Mouse (Mus musculus) testis, adult 2 months (tissue): Measurements from ENCODE around the gene Atp1a1. TPM values are rescaled to one million over a fixed set of nuclear protein-coding genes. Genes with fewer than 3 reads are reported as not detected.

Experiments
- H3K27ac ChIP-seq: fragments of 200-500 bp; 2 replicates; pipeline ENCODE4 v1.5.1; 2012; ENCODE audit warnings: low read depth, low read length; ENCODE audit not compliant: control insufficient read depth, insufficient read depth
- H3K27me3 ChIP-seq: fragments of 200-500 bp; 2 replicates; pipeline ENCODE4 v1.6.1; 2012; ENCODE audit warnings: mild to moderate bottlenecking, low read length, moderate library complexity; ENCODE audit not compliant: control insufficient read depth, insufficient read depth
- H3K36me3 ChIP-seq: fragments of 200-500 bp; 2 replicates; pipeline ENCODE4 v1.6.1; 2012; ENCODE audit warnings: mild to moderate bottlenecking, low read length; ENCODE audit not compliant: control insufficient read depth, insufficient read depth
- H3K4me1 ChIP-seq: fragments of 200-500 bp; 2 replicates; pipeline ENCODE4 v1.6.1; 2012; ENCODE audit warnings: low read length; ENCODE audit not compliant: control insufficient read depth, insufficient read depth
- H3K4me3 ChIP-seq: fragments of 200-500 bp; 2 replicates; pipeline ENCODE4 v1.5.1; 2012; ENCODE audit warnings: low read depth, mild to moderate bottlenecking, low read length, moderate library complexity, mixed read lengths; ENCODE audit not compliant: control insufficient read depth
- CTCF ChIP-seq: fragments of 200-500 bp; IDR thresholded peaks from 2 replicates; pipeline ENCODE4 v1.5.1; 2012; ENCODE audit warnings: low read depth, mild to moderate bottlenecking, inconsistent platforms, low read length, moderate library complexity; ENCODE audit not compliant: control insufficient read depth, insufficient read depth, insufficient replicate concordance
- POLR2A ChIP-seq: fragments of 200-500 bp; IDR thresholded peaks from 2 replicates; pipeline ENCODE4 v1.6.1; 2012; ENCODE audit warnings: low read depth, mild to moderate bottlenecking, inconsistent platforms, low read length, moderate library complexity; ENCODE audit not compliant: control insufficient read depth
- polyA plus RNA-seq: library from polyadenylated mRNA; depleted of rRNA; stranded (reverse); fragments of >200 nt; gene quantifications from 2 replicates; pipeline ENCODE4 v1.2.3, GENCODE M21; 2012; rRNA removed

Gene Atp1a1
- polyA plus RNA-seq, result 54.7 and 57.0 TPM in 2 replicates

DNA sequence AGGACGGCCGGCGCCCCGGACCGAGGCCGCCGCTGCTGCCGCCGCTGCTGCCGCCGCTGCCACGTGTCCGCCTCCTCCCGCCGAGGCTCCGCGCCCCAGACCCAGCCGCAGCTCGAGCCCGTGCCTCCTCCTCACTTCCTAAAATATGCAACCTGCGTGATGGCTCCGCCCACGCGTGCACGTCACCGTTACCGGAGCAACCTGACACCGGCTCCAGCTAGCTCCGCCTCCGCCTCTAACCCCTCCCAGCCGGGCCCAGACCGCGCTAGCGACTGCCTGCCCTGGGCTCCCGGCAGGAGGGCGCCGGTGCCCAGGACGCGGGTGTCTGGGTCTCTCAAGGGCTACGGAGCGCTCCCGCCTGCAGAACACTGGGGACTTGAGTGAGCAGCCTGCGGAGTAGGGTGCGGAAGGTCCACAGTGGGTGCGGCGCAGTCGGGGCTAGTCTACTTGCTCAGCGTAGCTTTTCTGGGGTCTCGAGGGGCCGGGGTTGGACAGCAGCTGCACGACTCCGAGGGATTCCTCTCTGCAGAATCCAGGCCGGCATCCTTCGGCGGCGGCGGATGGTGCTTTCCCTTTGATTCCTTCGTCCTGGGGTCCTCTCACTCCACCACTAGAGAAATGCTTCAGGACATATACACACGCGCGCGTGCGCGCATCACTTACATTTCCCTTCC lies at the start of gene Atp1a1:
Gene Atp1a1, minus strand, starts transcription at position 135 of the 674 bp plus-strand sequence.
- Histone ChIP-seq H3K4me3 (peak within 1 kb of the TSS; percentile 89), H3K4me1 (peaks cover 15% of the 10 kb centered on the region), H3K27me3 (peaks cover 4% of the 10 kb centered on the region), H3K27ac (peak within 1 kb of the TSS; percentile 81), H3K36me3 (no peaks in the 10 kb centered on the region)
- TF ChIP-seq POLR2A, result peak; percentile 94
- no peak for TF ChIP-seq CTCF

DNA sequence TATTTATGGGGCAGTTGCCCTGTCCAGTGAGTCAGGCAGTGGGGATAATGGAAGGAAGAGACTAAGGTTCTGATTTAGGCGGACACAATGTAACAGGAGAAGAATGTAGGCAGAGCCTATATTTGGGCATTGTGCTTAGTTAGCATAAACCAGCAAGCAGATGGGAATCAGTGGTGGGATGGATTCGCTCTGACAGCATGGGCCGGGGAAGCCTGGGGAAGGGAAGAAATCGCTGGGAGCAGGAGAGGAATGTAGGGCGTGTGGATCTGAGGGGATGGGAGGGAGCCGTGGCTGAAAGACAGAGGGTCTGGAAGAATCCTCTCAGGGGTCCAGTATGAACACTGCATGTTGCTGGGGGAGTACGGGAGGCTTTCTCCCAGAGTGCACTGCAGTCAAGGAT lies 49.0 kb upstream of the Atp1a1 start:
- Histone ChIP-seq H3K4me3 (no peak overlapping the region), H3K27me3 (no peaks in the 10 kb centered on the region), H3K36me3 (no peaks in the 10 kb centered on the region), H3K27ac (no peak overlapping the region), H3K4me1 (peaks cover 2% of the 10 kb centered on the region; the same call in 1 of the 2 replicates)
- no peak for TF ChIP-seq POLR2A
- no peak for TF ChIP-seq CTCF

DNA sequence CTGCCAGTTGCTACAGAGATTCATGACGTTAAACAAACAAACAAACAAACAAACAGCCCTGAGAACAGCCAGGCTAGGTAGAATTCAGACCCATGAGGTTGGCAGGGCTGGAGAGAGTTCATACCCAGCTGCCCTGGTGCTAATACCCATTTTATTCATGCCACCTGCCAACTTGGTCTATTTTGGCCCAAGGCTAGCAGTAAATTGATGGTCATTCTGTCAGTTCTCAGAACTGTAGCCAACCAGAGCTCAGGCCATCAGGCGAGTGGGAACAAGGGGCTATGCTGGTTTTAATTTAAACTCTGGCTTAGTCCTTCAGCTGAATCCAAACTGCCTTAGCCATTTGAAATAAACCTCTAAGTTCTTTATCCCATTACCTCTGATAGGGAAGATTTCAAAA lies 48.5 kb upstream of the Atp1a1 start:
- Histone ChIP-seq H3K27ac (no peak overlapping the region), H3K4me1 (peaks cover 2% of the 10 kb centered on the region; the same call in 1 of the 2 replicates), H3K36me3 (no peaks in the 10 kb centered on the region), H3K27me3 (no peaks in the 10 kb centered on the region), H3K4me3 (no peak overlapping the region)
- TF ChIP-seq CTCF (no peak), POLR2A (no peak)

DNA sequence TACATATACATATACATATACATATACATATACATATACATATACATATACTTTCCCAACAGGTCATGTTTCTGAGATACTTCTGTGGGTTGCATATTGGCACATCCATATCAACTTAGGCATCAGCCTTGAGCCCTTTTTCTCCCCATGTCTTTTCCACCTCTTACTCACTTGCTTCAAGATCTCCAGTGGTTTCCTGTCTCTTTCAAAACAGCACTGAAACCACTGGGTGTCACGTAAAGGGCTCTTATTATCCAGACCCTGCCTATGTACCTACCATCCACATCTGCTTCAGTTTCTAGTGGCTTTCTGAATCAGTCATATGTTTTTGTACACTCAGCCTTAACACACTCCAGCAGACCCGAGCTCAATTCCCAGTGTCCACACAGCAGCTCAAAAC lies 45.8 kb upstream of the Atp1a1 start:
- Histone ChIP-seq H3K36me3 (no peaks in the 10 kb centered on the region), H3K27ac (no peak overlapping the region), H3K27me3 (no peaks in the 10 kb centered on the region), H3K4me3 (no peak overlapping the region), H3K4me1 (peaks cover 2% of the 10 kb centered on the region; the same call in 1 of the 2 replicates)
- TF ChIP-seq POLR2A (no peak), CTCF (no peak)

DNA sequence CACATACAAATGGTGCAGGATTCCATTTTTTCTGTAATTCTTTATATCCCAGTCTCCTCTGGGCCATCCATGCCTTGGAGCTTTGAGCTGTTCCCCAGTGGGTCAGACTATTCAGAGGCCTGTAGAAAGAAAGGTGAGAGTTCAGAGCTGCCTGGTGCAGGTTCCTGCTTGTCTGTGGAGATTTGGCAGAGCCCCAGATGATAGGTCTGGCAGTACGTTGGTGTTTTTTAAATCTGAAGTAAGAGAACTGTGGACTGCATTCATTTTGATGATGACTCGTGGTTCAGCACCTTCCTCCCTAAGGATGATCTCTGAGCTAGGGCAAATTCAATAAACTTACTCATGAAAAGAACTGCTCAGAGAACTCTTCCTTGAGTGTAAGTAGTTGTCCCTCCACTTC lies 44.8 kb upstream of the Atp1a1 start:
- no peak overlapping the region for H3K27ac ChIP-seq
- TF ChIP-seq POLR2A (no peak), CTCF (no peak)
- no peaks in the 10 kb centered on the region for H3K36me3 ChIP-seq
- H3K27me3 ChIP-seq, result no peaks in the 10 kb centered on the region
- H3K4me1 ChIP-seq, result peaks cover 2% of the 10 kb centered on the region; the same call in 1 of the 2 replicates
- no peak overlapping the region; the same call in 1 of the 2 replicates for H3K4me3 ChIP-seq

DNA sequence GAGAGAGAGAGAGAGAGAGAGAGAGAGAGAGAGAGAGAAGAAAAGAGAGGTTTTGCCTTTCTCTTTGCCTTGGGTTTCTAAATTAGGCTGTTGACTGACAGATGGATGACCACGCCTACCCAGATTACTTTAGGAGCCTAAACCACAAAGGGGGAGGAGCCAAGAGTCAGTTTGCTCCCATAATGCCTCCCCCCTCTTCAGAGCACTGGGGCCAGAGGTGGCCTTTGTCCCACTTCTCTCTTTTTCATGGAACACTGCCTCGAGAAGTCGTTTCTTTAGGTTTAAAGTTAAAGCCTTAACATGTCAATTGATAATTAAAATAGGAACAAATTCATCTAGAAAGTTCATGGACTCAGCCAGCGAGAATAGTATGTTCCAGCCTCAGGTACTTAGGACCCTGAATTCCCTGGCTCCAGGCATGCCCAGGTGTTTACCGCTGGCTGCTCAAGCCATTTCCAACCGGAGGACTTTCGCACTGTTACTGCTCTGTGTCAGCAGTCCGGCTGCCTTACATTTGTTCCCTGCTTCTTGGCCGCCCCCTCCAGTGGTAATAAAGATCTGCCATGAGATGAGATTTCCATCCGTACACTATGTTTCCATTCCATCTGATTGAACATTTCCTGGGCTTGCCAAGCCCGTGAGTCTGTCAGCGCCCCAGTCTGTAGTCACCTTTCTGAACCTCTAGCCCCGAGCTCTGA lies 43.8 kb upstream of the Atp1a1 start:
- Histone ChIP-seq H3K4me1 (peaks cover 2% of the 10 kb centered on the region; the same call in 1 of the 2 replicates), H3K27ac (no peak overlapping the region), H3K36me3 (no peaks in the 10 kb centered on the region), H3K4me3 (no peak overlapping the region), H3K27me3 (no peaks in the 10 kb centered on the region)
- TF ChIP-seq CTCF (no peak), POLR2A (no peak)

DNA sequence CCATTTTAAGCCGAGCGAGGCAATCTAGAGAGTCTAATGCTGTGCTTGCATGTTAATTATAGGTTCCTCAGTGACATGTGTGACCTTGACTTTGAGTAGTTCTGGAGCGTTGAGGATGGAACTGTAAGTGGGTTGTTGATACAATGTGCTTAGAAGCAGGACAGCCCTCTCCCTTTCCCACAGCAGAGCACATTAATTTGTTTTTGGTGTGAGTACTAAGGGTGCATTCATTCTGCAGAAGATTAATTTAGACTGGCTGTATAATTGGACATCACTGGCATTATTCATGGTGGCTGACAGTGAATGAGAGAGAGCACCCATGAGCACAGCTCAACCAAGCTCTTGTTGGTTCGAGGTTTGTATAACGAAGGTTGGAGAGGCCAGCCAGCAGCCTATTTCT lies 42.3 kb upstream of the Atp1a1 start:
- Histone ChIP-seq H3K27me3 (no peaks in the 10 kb centered on the region), H3K4me1 (peaks cover 2% of the 10 kb centered on the region; the same call in 1 of the 2 replicates), H3K36me3 (no peaks in the 10 kb centered on the region), H3K4me3 (no peak overlapping the region), H3K27ac (no peak overlapping the region)
- TF ChIP-seq CTCF, result no peak
- no peak for TF ChIP-seq POLR2A
